Comparison of ENCODE assay signal across 25 mouse cellular contexts in the genomic region with DNA sequence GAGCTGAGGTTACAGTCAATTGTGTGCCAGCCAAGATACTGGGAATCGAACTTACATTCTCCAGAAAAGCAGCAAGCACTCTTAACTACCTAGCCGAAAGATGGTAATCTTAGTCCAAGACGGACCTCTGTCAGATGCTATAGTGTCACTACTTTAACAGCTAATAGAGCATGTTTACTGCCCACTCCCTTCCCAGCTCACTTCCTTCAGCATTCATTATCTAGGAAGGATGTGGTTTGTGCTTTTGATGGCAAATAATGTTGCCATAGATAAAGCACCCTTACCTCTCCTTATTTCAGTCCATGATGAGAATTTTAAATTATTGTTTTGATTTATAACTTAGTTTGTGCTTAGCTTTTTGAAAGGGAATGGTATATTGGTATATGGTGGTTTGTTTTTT. TPM values are rescaled to one million over a fixed set of nuclear protein-coding genes. Genes with fewer than 3 reads are reported as not detected.
DNase-seq lines count a peak whose midpoint lies in the region; ATAC-seq and TF ChIP-seq lines count a peak whose summit lies in the region.
"Had no signal": no experiment of that assay in that cellular context is flagged by ENCODE, and none has a peak within 500 bp of the region (broad histone marks: within the 10 kb centered on the region; RNA-seq: fewer than 3 reads in every experiment).

No protein-coding gene starts in this region.

- H3K4me2 ChIP-seq in liver, embryonic 11.5 days = no peak overlapping the region

- H3K9me3 ChIP-seq in MEL (replicated peaks; ENCODE audit: insufficient read depth, low read length) = no peaks in the 10 kb centered on the region
- no peaks in the 10 kb centered on the region for H3K9me3 ChIP-seq in liver, embryonic 11.5 days (ENCODE audit: control insufficient read depth, low read length)

- peak; percentile 58 to 59; a peak in 3 of 4 replicates for TF ChIP-seq EP300 in MEL (IDR thresholded peaks at IDR 0.05; ENCODE audit: low read depth in 1 of 2, low read length in 2 of 2)

- H3K36me3 ChIP-seq in MEL (ENCODE audit: control insufficient read depth in 1 of 2, insufficient read depth in 2 of 2, low read length in 2 of 2) = peaks cover 0 to 16% of the 10 kb centered on the region in 2 experiments; a peak in 2 of 4 replicates
- H3K36me3 ChIP-seq in liver, embryonic 11.5 days (ENCODE audit: control insufficient read depth, insufficient read depth, low read length) = no peaks in the 10 kb centered on the region
- H3K36me3 ChIP-seq: G1E had no signal

- no peak overlapping the region for H3K27ac ChIP-seq in MEL (ENCODE audit: control insufficient read depth, low read depth, low read length)
- no peak overlapping the region for H3K27ac ChIP-seq in liver, embryonic 11.5 days (ENCODE audit: low read depth, low read length)

- TF ChIP-seq RAD21 in MEL (IDR thresholded peaks at IDR 0.05; ENCODE audit: low read depth, low read length) = no peak

- no peak overlapping the region for H3K9ac ChIP-seq in MEL (ENCODE audit: control insufficient read depth, low read depth, low read length, poor library complexity, severe bottlenecking)
- H3K9ac ChIP-seq in liver, embryonic 11.5 days (ENCODE audit: low read depth, low read length) = no peak overlapping the region

- peaks cover 7 to 9% of the 10 kb centered on the region in 2 experiments for H3K4me1 ChIP-seq in MEL (ENCODE audit: control insufficient read depth in 1 of 2, insufficient read depth in 2 of 2, low read length in 2 of 2)
- H3K4me1 ChIP-seq in liver, embryonic 11.5 days (replicated peaks; ENCODE audit: control insufficient read depth, insufficient read depth, low read length) = no peaks in the 10 kb centered on the region

- TF ChIP-seq POLR2A in MEL (IDR thresholded peaks at IDR 0.05; ENCODE audit: control insufficient read depth in 1 of 2, insufficient read depth in 1 of 2, low read depth in 1 of 2, low read length in 2 of 2, poor library complexity in 1 of 2) = no peak

- ATAC-seq in common myeloid progenitor, adult 5-6 weeks (replicated peaks; ENCODE audit: low read depth, poor library complexity, severe bottlenecking) = peak; percentile 36
- ATAC-seq in megakaryocyte progenitor cell, adult 5-6 weeks (replicated peaks; ENCODE audit: poor library complexity) = 0 out of 2 replicates have a peak, but pooled peaks have one; percentile 23
- ATAC-seq in liver, embryonic 11.5 days (replicated peaks; ENCODE audit: low FRiP score) = no peak
- ATAC-seq: activated CD4-positive, CD25-positive, alpha-beta regulatory T cell, adult 4 months; CD4-positive, CD25-positive, alpha-beta regulatory T cell, adult 4 months; Patski had no signal

- H3K27me3 ChIP-seq in MEL (ENCODE audit: control insufficient read depth in 1 of 2, insufficient read depth in 2 of 2, low read length in 2 of 2) = no peaks in the 10 kb centered on the region
- no peaks in the 10 kb centered on the region for H3K27me3 ChIP-seq in liver, embryonic 11.5 days (replicated peaks; ENCODE audit: control insufficient read depth, insufficient read depth, low read length)
- H3K27me3 ChIP-seq: CH12.LX, Patski had no signal

- no peak overlapping the region for H3K4me3 ChIP-seq in MEL (ENCODE audit: control insufficient read depth in 1 of 2, insufficient read depth in 1 of 2, low read depth in 2 of 2, low read length in 2 of 2)
- H3K4me3 ChIP-seq in liver, embryonic 11.5 days (ENCODE audit: low read depth, low read length) = no peak overlapping the region

- H3K79me2 ChIP-seq in MEL (ENCODE audit: control insufficient read depth, insufficient read depth, low read length, poor library complexity) = no peaks in the 10 kb centered on the region

- DNase-seq in 416B (ENCODE audit: low read depth) (peak; percentile 71), MEL (ENCODE audit: low read depth, low spot score) (peak; percentile 26)
- DNase-seq in B cell, adult 2 months = no peak
- no peak for DNase-seq in c-Kit-positive CD71-positive TER-119-positive erythroid progenitor cells, embryonic 14.5 days (ENCODE audit: low spot score)
- no peak for DNase-seq in gastrocnemius, postnatal 10 days
- DNase-seq in liver, embryonic 11.5 days (ENCODE audit: low spot score) = no peak
- DNase-seq: adrenal gland, adult 2 months; adrenal gland, adult 8-10 months; adrenal gland, postnatal 10 days; adrenal gland, postnatal 14 days; adrenal gland, postnatal 25 days; adrenal gland, postnatal 36 days; cerebellum, adult 11 months; cerebellum, adult 11-12 months; cerebellum, adult 18-20 months; cerebellum, adult 2 months; cerebellum, adult 8-10 months; cerebellum, adult 9-10 months had no signal

- 50% methylated on average over 3 of the region's 3 CpGs for WGBS in liver, embryonic 11.5 days

- no peak for TF ChIP-seq CTCF in MEL (IDR thresholded peaks at IDR 0.05 in 2 of 3, conservative IDR thresholded peaks at IDR 0.05 in 1 of 3; ENCODE audit: control insufficient read depth in 1 of 3, insufficient read depth in 1 of 3, low read depth in 2 of 3, low read length in 3 of 3, poor library complexity in 1 of 3, severe bottlenecking in 1 of 3)

TF ChIP-seq in MEL, 35 proteins besides CTCF, POLR2A, EP300 and RAD21:
- TF ChIP-seq RCOR1 (IDR thresholded peaks at IDR 0.05; ENCODE audit: low read depth, low read length) = 0 out of 2 replicates have a peak, but pooled peaks have one; percentile 42
- no peak for TF ChIP-seq NRF1 (IDR thresholded peaks at IDR 0.05; ENCODE audit: insufficient read depth, low read depth, low read length, poor library complexity, severe bottlenecking)
- no peak for TF ChIP-seq TCF12 (IDR thresholded peaks at IDR 0.05; ENCODE audit: low read depth, low read length)
- TF ChIP-seq SIN3A (IDR thresholded peaks at IDR 0.05; ENCODE audit: low read length) = no peak
- TF ChIP-seq MYB (IDR thresholded peaks at IDR 0.05; ENCODE audit: low read depth, low read length) = no peak
- peak; percentile 59; the same call in 1 of the 2 replicates for TF ChIP-seq GATA1 (IDR thresholded peaks at IDR 0.05; ENCODE audit: low read depth, low read length)
- no peak for TF ChIP-seq ZMIZ1 (IDR thresholded peaks at IDR 0.05; ENCODE audit: low read depth, low read length)
- no peak for TF ChIP-seq ZNF384 (IDR thresholded peaks at IDR 0.05; ENCODE audit: low read depth, low read length)
- TF ChIP-seq POLR2AphosphoS5 (IDR thresholded peaks at IDR 0.05; ENCODE audit: borderline replicate concordance, low read depth, low read length) = no peak
- TF ChIP-seq KAT2A (conservative IDR thresholded peaks at IDR 0.05; ENCODE audit: low read depth, low read length) = no peak
- TF ChIP-seq MYC (IDR thresholded peaks at IDR 0.05; ENCODE audit: low read depth, low read length) = no peak
- TF ChIP-seq POLR2AphosphoS2 (IDR thresholded peaks at IDR 0.05; ENCODE audit: low read length) = no peak
- TF ChIP-seq TBP (IDR thresholded peaks at IDR 0.05; ENCODE audit: low read depth, low read length) = no peak
- TF ChIP-seq MAZ (IDR thresholded peaks at IDR 0.05; ENCODE audit: low read depth, low read length) = no peak
- TF ChIP-seq MXI1 (IDR thresholded peaks at IDR 0.05; ENCODE audit: low read depth, low read length) = no peak
- no peak for TF ChIP-seq BHLHE40 (IDR thresholded peaks at IDR 0.05; ENCODE audit: borderline replicate concordance, low read depth, low read length)
- TF ChIP-seq ZKSCAN1 (IDR thresholded peaks at IDR 0.05; ENCODE audit: low read depth, low read length) = no peak
- no peak for TF ChIP-seq SMC3 (IDR thresholded peaks at IDR 0.05; ENCODE audit: low read depth, low read length)

RNA-seq across cellular contexts. Expression of a gene that starts 27.0 kb away (rescaled TPM):
- not detected in 2 replicates for total RNA-seq in MEL (2012; rRNA removed)
- not detected for polyA plus RNA-seq in MEL (2012; ENCODE audit: insufficient read depth in 1 of 2, insufficient read length in 2 of 2, low read depth in 1 of 2, low replicate concordance in 2 of 2, missing spikeins in 1 of 2)
- total RNA-seq in common myeloid progenitor, adult 5-6 weeks (2017) = 4.8 and 8.0 TPM in 2 replicates
- 1.3 and 5.8 TPM in 2 replicates for total RNA-seq in megakaryocyte progenitor cell, adult 5-6 weeks (2015)
- 2.0 and 2.6 TPM in 2 replicates for total RNA-seq in megakaryocyte progenitor cell, adult 5-6 weeks (2017)
- total RNA-seq in gastrocnemius, postnatal 10 days (2021) = under 1 TPM; 0.33 to 0.77 TPM
- polyA plus RNA-seq in liver, embryonic 11.5 days (2014; fragmentation: Nextera tagmentation; extraction: Ambion mirVana) = 0.16 and 0.42 TPM in 2 replicates
- total RNA-seq: G1E had no signal
- polyA plus RNA-seq: activated CD4-positive, CD25-positive, alpha-beta regulatory T cell, adult 4 months; CD4-positive, CD25-positive, alpha-beta regulatory T cell, adult 4 months; G1E had no signal

Comparison
In these comparisons a context has a peak if more than half of its experiments do, and no peak if none do; other contexts are left out.
1. DNase-seq: peak in 416B (single experiment) and MEL (single experiment); none in B cell, adult 2 months (0 of 2), c-Kit-positive CD71-positive TER-119-positive erythroid progenitor cells, embryonic 14.5 days (single experiment), gastrocnemius, postnatal 10 days (single experiment) and liver, embryonic 11.5 days (single experiment).